Mouse (Mus musculus): ENCODE measurements around the gene Itgal. TPM values are rescaled to one million over a fixed set of nuclear protein-coding genes. Genes with fewer than 3 reads are reported as not detected.
"Not testable (repeated sequence)": the region's sequence is repeated elsewhere in the genome, so short reads cannot be mapped to it uniquely, and the experiment has no call there.

The Itgal gene
- polyA plus RNA-seq, 1 experiment from 2014 or later, result 0.12 TPM

- WGBS, result 85% methylated on average over 4 of the region's 4 CpGs
- no peak for ATAC-seq (ENCODE audit: low FRiP score)
- Histone ChIP-seq H3K27me3 (ENCODE audit: control insufficient read depth, insufficient read depth, low read length) (peaks cover 3% of the 10 kb centered on the region; the same call in 1 of the 2 replicates), H3K4me3 (replicated peaks; ENCODE audit: low read length) (no peak overlapping the region), H3K36me3 (replicated peaks; ENCODE audit: control insufficient read depth, insufficient read depth) (no peaks in the 10 kb centered on the region), H3K4me1 (replicated peaks; ENCODE audit: control insufficient read depth, insufficient read depth, low read length) (0 out of 2 replicates have a peak, but pooled peaks cover 12% of the 10 kb centered on the region), H3K4me2 (replicated peaks) (no peak overlapping the region), H3K9ac (no peak overlapping the region), H3K27ac (no peak overlapping the region), H3K9me3 (ENCODE audit: control insufficient read depth, low read length) (no peaks in the 10 kb centered on the region)
- no peak for DNase-seq (ENCODE audit: low spot score)
These were observed 64.2 kb downstream of the Itgal start for GRCm38 (mm10) chr7:127360265-127360664.

DNA sequence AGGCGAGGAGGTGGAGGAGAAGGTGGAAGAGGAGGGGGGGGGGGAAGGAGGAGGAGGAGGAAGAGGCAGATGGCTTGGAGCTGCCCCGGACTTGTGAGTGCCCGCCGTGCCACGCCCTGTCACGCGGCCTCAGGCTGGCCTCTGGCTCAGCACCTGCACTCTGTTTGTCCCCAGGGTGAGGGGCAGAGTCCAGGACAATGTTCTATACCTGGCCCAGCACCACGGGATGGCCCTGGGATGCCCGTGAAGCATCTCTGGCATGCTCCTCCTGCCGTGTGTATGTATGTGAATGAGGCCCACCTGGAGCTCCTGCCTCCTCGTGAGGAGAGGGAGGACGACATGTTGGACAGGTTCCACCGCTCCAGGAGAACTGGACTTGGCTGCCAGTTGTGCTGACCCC is 65.4 kb downstream of the Itgal start:
- Histone ChIP-seq H3K9ac (no peak overlapping the region), H3K9me3 (ENCODE audit: control insufficient read depth, low read length) (no peaks in the 10 kb centered on the region), H3K36me3 (replicated peaks; ENCODE audit: control insufficient read depth, insufficient read depth) (no peaks in the 10 kb centered on the region), H3K4me2 (replicated peaks) (no peak overlapping the region), H3K4me1 (replicated peaks; ENCODE audit: control insufficient read depth, insufficient read depth, low read length) (0 out of 2 replicates have a peak, but pooled peaks cover 12% of the 10 kb centered on the region), H3K27me3 (ENCODE audit: control insufficient read depth, insufficient read depth, low read length) (peaks cover 3% of the 10 kb centered on the region; the same call in 1 of the 2 replicates), H3K4me3 (replicated peaks; ENCODE audit: low read length) (no peak overlapping the region), H3K27ac (no peak overlapping the region)
- WGBS, result 64% methylated on average over 13 of the region's 13 CpGs
- ATAC-seq (ENCODE audit: low FRiP score) (no peak), DNase-seq (ENCODE audit: low spot score) (no peak)

- H3K36me3 ChIP-seq (replicated peaks; ENCODE audit: control insufficient read depth, insufficient read depth); H3K9ac ChIP-seq; ATAC-seq (ENCODE audit: low FRiP score); H3K4me3 ChIP-seq (replicated peaks; ENCODE audit: low read length); H3K27ac ChIP-seq; H3K27me3 ChIP-seq (ENCODE audit: control insufficient read depth, insufficient read depth, low read length); H3K9me3 ChIP-seq (ENCODE audit: control insufficient read depth, low read length): not testable (repeated sequence)
- peak; percentile 78 for DNase-seq (ENCODE audit: low spot score)
- WGBS, result 21% methylated on average over 13 of the region's 13 CpGs
- Histone ChIP-seq H3K4me2 (replicated peaks) (peak overlapping the region; percentile 40), H3K4me1 (replicated peaks; ENCODE audit: control insufficient read depth, insufficient read depth, low read length) (0 out of 2 replicates have a peak, but pooled peaks cover 12% of the 10 kb centered on the region)
These were observed 66.4 kb downstream of the Itgal start for GRCm38 (mm10) chr7:127362418-127362817.

DNA sequence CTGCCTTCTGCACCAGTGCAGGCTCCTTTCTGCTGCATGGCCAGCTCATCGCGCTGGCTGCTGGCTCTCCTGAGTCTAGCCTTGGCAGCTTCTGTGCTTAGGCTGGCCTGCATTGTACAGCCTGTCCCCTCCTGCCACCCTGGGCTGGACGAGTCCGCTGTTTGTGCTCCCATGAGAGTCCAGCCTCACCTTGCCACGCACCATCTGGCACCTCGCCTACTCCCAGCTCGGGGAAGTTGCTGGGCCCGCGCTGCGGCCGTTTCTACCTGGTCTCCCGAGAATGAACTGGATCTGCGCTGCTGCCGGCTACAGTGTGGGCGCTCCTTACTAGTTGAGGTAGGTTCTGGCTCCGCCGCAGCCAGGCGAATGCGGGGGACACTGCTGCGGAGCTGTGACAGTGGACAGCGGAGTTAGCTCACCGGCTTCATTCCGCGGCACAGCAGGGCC is 67.4 kb downstream of the Itgal start:
- Histone ChIP-seq H3K27ac (peak overlapping the region; percentile 44; the same call in 1 of the 2 replicates), H3K4me2 (replicated peaks) (peak overlapping the region; percentile 84), H3K9ac (peak overlapping the region; percentile 66), H3K4me1 (replicated peaks; ENCODE audit: control insufficient read depth, insufficient read depth, low read length) (0 out of 2 replicates have a peak, but pooled peaks cover 12% of the 10 kb centered on the region), H3K9me3 (ENCODE audit: control insufficient read depth, low read length) (no peaks in the 10 kb centered on the region), H3K36me3 (replicated peaks; ENCODE audit: control insufficient read depth, insufficient read depth) (no peaks in the 10 kb centered on the region), H3K27me3 (ENCODE audit: control insufficient read depth, insufficient read depth, low read length) (peaks cover 3% of the 10 kb centered on the region; the same call in 1 of the 2 replicates), H3K4me3 (replicated peaks; ENCODE audit: low read length) (peak overlapping the region; percentile 34)
- DNase-seq (ENCODE audit: low spot score) (peak; percentile 48), ATAC-seq (ENCODE audit: low FRiP score) (no peak)
- 1% methylated on average over 24 of the region's 24 CpGs for WGBS

- no peaks in the 10 kb centered on the region for H3K36me3 ChIP-seq (replicated peaks; ENCODE audit: control insufficient read depth, insufficient read depth)
- H3K9me3 ChIP-seq (ENCODE audit: control insufficient read depth, low read length), result no peaks in the 10 kb centered on the region
- 45% methylated on average over 4 of the region's 4 CpGs for WGBS
- 0 out of 2 replicates have a peak, but pooled peaks cover 12% of the 10 kb centered on the region for H3K4me1 ChIP-seq (replicated peaks; ENCODE audit: control insufficient read depth, insufficient read depth, low read length)
- ATAC-seq (ENCODE audit: low FRiP score), result no peak
- peaks cover 3% of the 10 kb centered on the region; the same call in 1 of the 2 replicates for H3K27me3 ChIP-seq (ENCODE audit: control insufficient read depth, insufficient read depth, low read length)
- peak overlapping the region; percentile 66; the same call in 1 of the 2 replicates for H3K9ac ChIP-seq
- no peak overlapping the region for H3K27ac ChIP-seq
- peak overlapping the region; percentile 84 for H3K4me2 ChIP-seq (replicated peaks)
- peak overlapping the region; percentile 34 for H3K4me3 ChIP-seq (replicated peaks; ENCODE audit: low read length)
- no peak for DNase-seq (ENCODE audit: low spot score)
These were observed 68.1 kb downstream of the Itgal start for GRCm38 (mm10) chr7:127364166-127364565.

- H3K36me3 ChIP-seq (replicated peaks; ENCODE audit: control insufficient read depth, insufficient read depth), result no peaks in the 10 kb centered on the region
- WGBS, result 92% methylated on average over 3 of the region's 3 CpGs
- no peak for DNase-seq (ENCODE audit: low spot score)
- H3K9ac ChIP-seq, result no peak overlapping the region
- no peak overlapping the region for H3K27ac ChIP-seq
- H3K27me3 ChIP-seq (ENCODE audit: control insufficient read depth, insufficient read depth, low read length), result peaks cover 3% of the 10 kb centered on the region; the same call in 1 of the 2 replicates
- no peak for ATAC-seq (ENCODE audit: low FRiP score)
- no peaks in the 10 kb centered on the region for H3K9me3 ChIP-seq (ENCODE audit: control insufficient read depth, low read length)
- H3K4me1 ChIP-seq (replicated peaks; ENCODE audit: control insufficient read depth, insufficient read depth, low read length), result 0 out of 2 replicates have a peak, but pooled peaks cover 12% of the 10 kb centered on the region
- H3K4me2 ChIP-seq (replicated peaks), result no peak overlapping the region
- H3K4me3 ChIP-seq (replicated peaks; ENCODE audit: low read length), result no peak overlapping the region
These were observed 70.2 kb downstream of the Itgal start for GRCm38 (mm10) chr7:127366249-127366648.

DNA sequence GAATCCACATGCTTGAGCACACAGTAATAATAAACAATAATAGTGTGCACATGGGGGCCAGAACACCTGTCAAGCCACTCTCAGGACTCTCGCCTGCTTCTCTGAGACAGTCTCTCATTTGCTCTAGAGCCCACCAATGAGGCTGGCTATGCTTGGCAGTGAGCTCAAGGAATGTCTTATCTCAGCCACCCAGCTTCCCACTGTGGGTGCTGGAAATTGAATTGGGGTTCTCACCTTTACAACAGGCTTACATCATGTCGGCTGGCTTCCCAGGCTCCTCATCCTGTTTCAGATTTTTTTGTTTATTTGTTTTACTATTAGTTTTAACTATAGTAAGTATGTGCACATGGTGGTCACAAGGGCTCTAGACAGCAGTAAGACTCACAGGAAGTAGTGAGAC is 75.2 kb downstream of the Itgal start:
- ATAC-seq (ENCODE audit: low FRiP score), result no peak
- no peaks in the 10 kb centered on the region for H3K4me1 ChIP-seq (replicated peaks; ENCODE audit: control insufficient read depth, insufficient read depth, low read length)
- H3K27me3 ChIP-seq (ENCODE audit: control insufficient read depth, insufficient read depth, low read length), result no peaks in the 10 kb centered on the region
- H3K9me3 ChIP-seq (ENCODE audit: control insufficient read depth, low read length), result no peaks in the 10 kb centered on the region
- no peak overlapping the region for H3K9ac ChIP-seq
- H3K4me2 ChIP-seq (replicated peaks), result no peak overlapping the region
- H3K27ac ChIP-seq, result no peak overlapping the region
- 86% methylated on average over 2 of the region's 2 CpGs for WGBS
- no peak overlapping the region for H3K4me3 ChIP-seq (replicated peaks; ENCODE audit: low read length)
- H3K36me3 ChIP-seq (replicated peaks; ENCODE audit: control insufficient read depth, insufficient read depth), result no peaks in the 10 kb centered on the region
- no peak for DNase-seq (ENCODE audit: low spot score)

DNA sequence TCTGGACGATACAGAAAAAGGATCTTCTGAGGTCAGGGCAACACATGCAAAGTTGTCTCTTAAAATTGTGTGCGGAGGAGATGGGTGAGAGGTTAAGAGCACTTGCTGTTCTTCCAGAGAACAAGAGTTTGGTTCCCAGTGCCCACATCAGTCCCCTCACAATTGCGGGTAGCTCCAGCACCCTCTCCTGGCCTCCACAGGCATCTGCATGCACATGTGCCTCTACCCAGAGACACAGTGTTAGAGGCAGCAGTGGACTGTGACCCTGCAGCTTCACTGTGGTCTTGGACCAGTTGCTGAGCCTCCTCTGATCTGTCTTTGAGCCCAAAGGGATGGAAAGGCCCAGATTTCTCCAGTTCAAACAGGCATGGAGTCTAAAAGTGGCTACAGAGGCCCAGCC is 75.8 kb downstream of the Itgal start:
- H3K36me3 ChIP-seq (replicated peaks; ENCODE audit: control insufficient read depth, insufficient read depth); H3K9ac ChIP-seq; H3K27ac ChIP-seq; H3K27me3 ChIP-seq (ENCODE audit: control insufficient read depth, insufficient read depth, low read length); ATAC-seq (ENCODE audit: low FRiP score); H3K9me3 ChIP-seq (ENCODE audit: control insufficient read depth, low read length); H3K4me3 ChIP-seq (replicated peaks; ENCODE audit: low read length); H3K4me2 ChIP-seq (replicated peaks); H3K4me1 ChIP-seq (replicated peaks; ENCODE audit: control insufficient read depth, insufficient read depth, low read length); DNase-seq (ENCODE audit: low spot score): not testable (repeated sequence)
- WGBS, result 78% methylated on average over 3 of the region's 3 CpGs

DNA sequence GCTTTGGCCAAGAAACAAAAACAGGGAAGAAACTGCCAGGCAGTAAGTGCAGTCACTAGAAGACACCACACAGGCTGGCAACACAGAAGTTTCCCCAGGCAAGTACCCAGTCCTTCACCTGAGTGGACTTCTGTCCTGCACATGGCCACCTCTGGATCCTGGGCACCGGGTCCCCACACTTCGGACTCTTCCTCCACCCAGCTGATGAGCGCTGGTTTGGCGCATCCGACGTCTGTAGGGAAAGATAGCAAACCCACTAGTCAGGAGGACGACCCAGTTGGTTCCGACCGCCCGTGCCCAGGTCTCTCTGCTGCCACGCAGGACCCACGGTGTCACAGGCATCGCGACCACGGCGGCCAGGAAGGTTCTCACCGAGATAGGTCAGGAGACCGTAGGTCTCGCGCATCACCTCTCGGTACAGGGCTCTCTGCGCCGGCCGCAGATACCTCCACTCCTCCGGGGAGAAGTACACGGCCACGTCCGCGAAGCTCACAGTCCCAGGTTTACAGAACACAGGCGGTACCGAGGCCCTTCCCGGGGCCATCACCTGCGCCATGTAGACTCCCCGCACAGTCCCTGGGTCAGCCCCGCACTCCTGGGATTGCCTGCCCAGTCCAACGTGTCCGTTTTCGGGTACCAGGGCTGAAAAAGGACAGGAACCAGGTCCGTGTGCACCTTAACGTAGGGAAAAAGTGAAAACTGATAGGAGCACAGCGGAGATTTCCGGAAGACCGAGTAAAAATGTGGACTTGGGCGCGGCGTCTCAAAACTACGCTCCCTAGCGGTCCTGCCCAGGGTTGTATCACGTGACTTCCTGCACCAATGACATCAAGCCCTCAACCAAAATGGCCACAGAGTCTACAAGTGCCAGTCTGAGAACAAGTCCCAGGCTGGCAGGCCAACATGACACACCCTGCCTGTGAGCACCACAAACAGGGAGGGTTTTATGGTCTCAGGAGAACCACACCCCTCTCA is 79.5 kb downstream of the Itgal start, which contains the start of gene Zfp747:
Gene Zfp747, minus strand, starts transcription at position 780 of the 975 bp plus-strand sequence.
- 1% methylated on average over 49 of the region's 49 CpGs for WGBS
- ATAC-seq (ENCODE audit: low FRiP score) (peak; percentile 90), DNase-seq (ENCODE audit: low spot score) (peak; percentile 91)
- Histone ChIP-seq H3K4me2 (replicated peaks) (peak within 1 kb of the TSS; percentile 63), H3K27ac (peak within 1 kb of the TSS; percentile 51), H3K9ac (peak within 1 kb of the TSS; percentile 66), H3K4me3 (replicated peaks; ENCODE audit: low read length) (peak within 1 kb of the TSS; percentile 54)
- H3K9me3 ChIP-seq (ENCODE audit: control insufficient read depth, low read length); H3K27me3 ChIP-seq (ENCODE audit: control insufficient read depth, insufficient read depth, low read length); H3K36me3 ChIP-seq (replicated peaks; ENCODE audit: control insufficient read depth, insufficient read depth); H3K4me1 ChIP-seq (replicated peaks; ENCODE audit: control insufficient read depth, insufficient read depth, low read length): not testable (repeated sequence)

Measured in hindbrain, embryonic 14.5 days (tissue).